In the genomic region with DNA sequence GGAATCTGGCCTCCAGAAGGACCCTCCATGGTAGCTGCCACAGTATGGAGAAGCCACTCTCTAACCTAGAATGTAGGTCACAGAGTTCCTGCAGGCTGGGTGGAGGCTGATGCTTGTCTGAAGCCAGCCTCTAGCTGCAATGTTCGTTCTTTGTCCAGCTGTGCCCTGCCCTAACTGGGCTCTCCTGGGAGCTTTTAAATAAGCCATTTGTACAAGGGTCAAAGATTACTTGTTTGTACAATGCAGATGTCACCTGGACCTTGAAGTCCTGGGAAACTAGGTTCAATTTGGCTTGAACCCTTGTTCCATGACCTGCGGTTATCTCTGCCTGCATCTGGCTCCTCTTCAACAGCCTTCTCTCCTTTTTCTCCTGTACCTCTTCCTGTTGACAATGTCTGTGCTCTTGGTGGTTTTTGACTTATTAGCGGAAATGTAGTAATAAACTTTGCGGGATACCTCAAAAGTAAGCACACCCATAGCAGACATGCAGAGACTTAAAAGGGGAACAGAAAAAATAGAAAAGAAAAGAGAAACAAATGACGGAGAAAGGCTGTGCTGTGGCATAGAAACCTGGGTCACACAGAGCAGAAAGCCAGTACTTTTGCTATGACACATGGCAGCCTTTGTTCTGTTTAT, we compare ENCODE assay signal across 10 mouse cellular contexts.
DNase-seq lines count a peak whose midpoint lies in the region; ATAC-seq lines count a peak whose summit lies in the region.
"Had no signal": no experiment of that assay in that cellular context is flagged by ENCODE, and none has a peak within 500 bp of the region (broad histone marks: within the 10 kb centered on the region; RNA-seq: fewer than 3 reads in every experiment).

No protein-coding gene starts in this region.

- peak; percentile 42 for DNase-seq in lung, postnatal 36 days
- DNase-seq in lung, postnatal 10 days = no peak
- DNase-seq in yolk sac, embryonic 10.5 days (ENCODE audit: low spot score) = peak; percentile 39
- DNase-seq in right cerebral cortex, postnatal 36 days (ENCODE audit: low spot score in 2 of 2) = no peak
- no peak for DNase-seq in frontal cortex, postnatal 25 days (ENCODE audit: low spot score in 2 of 2)
- DNase-seq: cerebellum, postnatal 25 days; heart, postnatal 10 days had no signal

- peak; percentile 93 for ATAC-seq in granulocyte monocyte progenitor cell, adult 5-6 weeks (replicated peaks; ENCODE audit: poor library complexity, severe bottlenecking)
- ATAC-seq in megakaryocyte progenitor cell, adult 5-6 weeks (replicated peaks; ENCODE audit: poor library complexity) = peak; percentile 79
- ATAC-seq: midbrain, embryonic 13.5 days had no signal

Comparison
In these comparisons a context has a peak if more than half of its experiments do, and no peak if none do; other contexts are left out.
1. DNase-seq: peak in lung, postnatal 36 days (single experiment) and yolk sac, embryonic 10.5 days (single experiment); none in lung, postnatal 10 days (single experiment), right cerebral cortex, postnatal 36 days (0 of 2) and frontal cortex, postnatal 25 days (0 of 2).